Mouse (Mus musculus) hindbrain, embryonic 14.5 days (tissue): ENCODE measurements around the gene BC049715. TPM values are rescaled to one million over a fixed set of nuclear protein-coding genes. Genes with fewer than 3 reads are reported as not detected.
A peak's percentile ranks its signal among the peaks of the same experiment; 100 is the strongest.

Experiments
- ATAC-seq: fragments of 200-750 bp; cut with Nextera tagmentation; 2 replicates; pipeline ENCODE4 v1.8.0; 2017; ENCODE audit warnings: moderate number of reproducible peaks, mild to moderate bottlenecking, moderate TSS enrichment, moderate library complexity; ENCODE audit not compliant: low FRiP score
- DNase-seq: peaks from one replicate; pipeline ENCODE4 v3.0.0-alpha.2; 2015; ENCODE audit warnings: low spot score
- H3K27ac ChIP-seq: fragments of 300-500 bp; sonication (generic); 2 replicates; pipeline ENCODE4 v1.5.1; 2014; ENCODE audit warnings: mild to moderate bottlenecking, moderate library complexity
- H3K27me3 ChIP-seq: fragments of 300-500 bp; sonication (generic); 2 replicates; pipeline ENCODE4 v1.6.1; 2014; ENCODE audit warnings: mild to moderate bottlenecking, low read length, mixed read lengths; ENCODE audit not compliant: control insufficient read depth, insufficient read depth
- H3K36me3 ChIP-seq: fragments of 300-500 bp; sonication (generic); replicated peaks from 2 replicates; pipeline ENCODE4 v1.6.1; 2014; ENCODE audit not compliant: control insufficient read depth, insufficient read depth
- H3K4me1 ChIP-seq: fragments of 300-500 bp; sonication (generic); replicated peaks from 2 replicates; pipeline ENCODE4 v1.6.1; 2014; ENCODE audit warnings: antibody characterized with exemption, low read length, mixed read lengths; ENCODE audit not compliant: control insufficient read depth, insufficient read depth
- H3K4me2 ChIP-seq: fragments of 300-500 bp; sonication (generic); replicated peaks from 2 replicates; pipeline ENCODE4 v1.6.1; 2014; ENCODE audit warnings: mild to moderate bottlenecking, moderate library complexity
- H3K4me3 ChIP-seq: fragments of 300-500 bp; sonication (generic); replicated peaks from 2 replicates; pipeline ENCODE4 v1.5.1; 2014; ENCODE audit warnings: mild to moderate bottlenecking, low read length
- H3K9ac ChIP-seq: fragments of 300-500 bp; sonication (generic); 2 replicates; pipeline ENCODE4 v1.6.1; 2014
- H3K9me3 ChIP-seq: fragments of 300-500 bp; sonication (generic); 2 replicates; pipeline ENCODE4 v1.6.1; 2016; ENCODE audit warnings: low read length; ENCODE audit not compliant: control insufficient read depth
- WGBS: fragments of 180-500 bp; shearing (Covaris S2); extraction: QIAGEN DNeasy Blood & Tissue Kit; methylation state at CpG from one replicate; pipeline ENCODE4 v1.1.7; 2014; 5-methylcytosine and 5-hydroxymethylcytosine counted together
- polyA plus RNA-seq: library from polyadenylated mRNA; unstranded; fragments of >200 nt; fragmentation: Nextera tagmentation; extraction: Ambion mirVana; gene quantifications from 2 replicates; pipeline ENCODE4 v1.2.1, GENCODE M21; 2014

Gene BC049715
- polyA plus RNA-seq, 1 experiment from 2014 or later, result 2.0 TPM

GRCm38 (mm10) chr6:136816826-136817225 is 10.6 kb upstream of the BC049715 start:
- H3K27ac ChIP-seq, result no peak overlapping the region
- ATAC-seq, result no peak
- H3K27me3 ChIP-seq, result no peaks in the 10 kb centered on the region
- peaks cover 98% of the 10 kb centered on the region for H3K36me3 ChIP-seq
- no peak for DNase-seq
- H3K4me3 ChIP-seq, result no peak overlapping the region
- H3K9me3 ChIP-seq, result no peaks in the 10 kb centered on the region
- 93% methylated on average over 21 of the region's 21 CpGs for WGBS
- H3K4me1 ChIP-seq, result no peaks in the 10 kb centered on the region
- H3K4me2 ChIP-seq, result no peak overlapping the region
- no peak overlapping the region for H3K9ac ChIP-seq

- Histone ChIP-seq H3K9ac (no peak overlapping the region), H3K4me1 (no peaks in the 10 kb centered on the region), H3K9me3 (no peaks in the 10 kb centered on the region), H3K36me3 (peaks cover 98% of the 10 kb centered on the region), H3K4me2 (no peak overlapping the region), H3K27ac (no peak overlapping the region), H3K4me3 (no peak overlapping the region), H3K27me3 (no peaks in the 10 kb centered on the region)
- WGBS, result 91% methylated on average over 3 of the region's 3 CpGs
- ATAC-seq (no peak), DNase-seq (no peak)
These were observed 9.9 kb upstream of the BC049715 start for GRCm38 (mm10) chr6:136817549-136817948.

DNA sequence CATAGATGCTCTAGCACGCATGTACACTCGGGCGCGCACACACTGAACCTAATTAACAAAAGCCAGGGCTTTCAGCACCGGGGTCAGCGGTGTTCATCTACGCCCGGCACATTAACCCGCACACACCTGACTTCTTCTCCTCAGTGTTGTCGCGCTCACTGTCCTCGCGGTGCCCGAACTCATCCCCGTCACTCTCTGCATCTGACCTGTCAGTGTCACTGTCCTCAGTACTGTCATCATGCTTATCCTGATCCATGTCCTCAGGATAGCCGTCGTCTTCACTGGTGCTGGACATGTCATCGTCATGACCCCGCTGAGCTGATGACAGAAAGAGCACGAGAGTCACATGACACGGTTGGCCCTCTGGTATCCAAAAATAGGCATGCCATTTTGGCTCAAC is 7.0 kb upstream of the BC049715 start:
- DNase-seq (no peak), ATAC-seq (no peak)
- no peak overlapping the region for H3K9ac ChIP-seq
- H3K4me1 ChIP-seq, result no peaks in the 10 kb centered on the region
- no peaks in the 10 kb centered on the region for H3K9me3 ChIP-seq
- no peak overlapping the region for H3K27ac ChIP-seq
- no peak overlapping the region for H3K4me2 ChIP-seq
- peaks cover 94% of the 10 kb centered on the region for H3K36me3 ChIP-seq
- H3K27me3 ChIP-seq, result no peaks in the 10 kb centered on the region
- 96% methylated on average over 21 of the region's 21 CpGs for WGBS
- no peak overlapping the region for H3K4me3 ChIP-seq

- Histone ChIP-seq H3K9ac (no peak overlapping the region), H3K36me3 (peaks cover 93% of the 10 kb centered on the region), H3K4me2 (no peak overlapping the region), H3K4me3 (no peak overlapping the region), H3K4me1 (no peaks in the 10 kb centered on the region), H3K27ac (no peak overlapping the region), H3K9me3 (no peaks in the 10 kb centered on the region), H3K27me3 (no peaks in the 10 kb centered on the region)
- DNase-seq (no peak), ATAC-seq (no peak)
- 97% methylated on average over 18 of the region's 18 CpGs for WGBS
These were observed 6.3 kb upstream of the BC049715 start for GRCm38 (mm10) chr6:136821086-136821485.

DNA sequence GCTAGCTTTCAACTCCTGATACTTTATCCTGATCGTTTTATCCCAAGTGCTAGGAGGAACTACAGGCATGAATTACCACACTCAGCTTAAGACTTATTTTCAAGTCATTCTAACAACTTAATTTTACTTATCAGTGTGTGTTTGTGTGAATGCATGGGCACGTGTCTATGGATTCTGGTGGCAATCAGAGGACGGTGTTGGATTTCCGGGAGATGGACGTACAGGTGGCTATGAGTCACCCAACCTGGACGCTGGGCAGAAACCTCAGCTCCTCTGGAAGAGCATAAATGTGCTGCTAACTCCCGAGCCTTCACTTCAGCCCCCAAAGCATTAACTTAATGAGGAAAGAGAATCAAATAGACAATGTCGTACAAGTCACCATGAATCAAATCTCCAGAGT is 2.4 kb upstream of the BC049715 start:
- Histone ChIP-seq H3K4me1 (peaks cover 9% of the 10 kb centered on the region), H3K27me3 (no peaks in the 10 kb centered on the region), H3K27ac (no peak overlapping the region), H3K36me3 (peaks cover 55% of the 10 kb centered on the region), H3K4me2 (no peak overlapping the region), H3K4me3 (no peak overlapping the region), H3K9ac (no peak overlapping the region), H3K9me3 (no peaks in the 10 kb centered on the region)
- DNase-seq (no peak), ATAC-seq (no peak)
- WGBS, result 96% methylated on average over 8 of the region's 8 CpGs

DNA sequence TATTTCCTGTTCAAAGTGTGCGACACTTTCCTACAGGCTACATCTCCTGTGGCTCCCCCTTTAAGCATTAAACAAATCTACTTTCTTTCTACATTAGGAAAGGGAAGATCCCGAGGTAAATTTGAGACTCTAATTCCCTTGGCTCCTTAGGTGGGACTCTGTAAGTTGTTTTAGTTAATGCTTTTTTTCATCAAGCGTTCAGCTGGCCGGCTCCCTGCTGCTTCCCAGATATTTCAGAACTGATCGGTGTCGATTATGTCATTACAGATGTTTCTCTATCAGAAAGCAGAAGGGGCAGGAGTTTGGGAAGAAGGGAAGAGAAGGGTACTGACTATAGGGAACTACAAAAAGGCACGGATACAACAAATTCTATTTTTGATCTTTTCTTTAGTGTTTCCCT is 310 bp upstream of the BC049715 start:
- no peak overlapping the region for H3K27ac ChIP-seq
- DNase-seq, result no peak
- H3K9me3 ChIP-seq, result no peaks in the 10 kb centered on the region
- H3K36me3 ChIP-seq, result peaks cover 34% of the 10 kb centered on the region
- H3K4me1 ChIP-seq, result peaks cover 9% of the 10 kb centered on the region
- ATAC-seq, result no peak
- peaks cover 9% of the 10 kb centered on the region; the same call in 1 of the 2 replicates for H3K27me3 ChIP-seq
- H3K4me3 ChIP-seq, result peak overlapping the region; percentile 99
- 24% methylated on average over 7 of the region's 7 CpGs for WGBS
- peak overlapping the region; percentile 88 for H3K4me2 ChIP-seq
- H3K9ac ChIP-seq, result peak overlapping the region; percentile 96

- peaks cover 25% of the 10 kb centered on the region for H3K36me3 ChIP-seq
- under 1% methylated on average over 42 of the region's 45 CpGs for WGBS
- peak within 1 kb of the TSS; percentile 91 for H3K27ac ChIP-seq
- H3K4me2 ChIP-seq, result peak within 1 kb of the TSS; percentile 88
- ATAC-seq (peak; percentile 100), DNase-seq (peak; percentile 97)
- H3K4me3 ChIP-seq, result peak within 1 kb of the TSS; percentile 99
- H3K4me1 ChIP-seq, result peaks cover 9% of the 10 kb centered on the region
- peaks cover 9% of the 10 kb centered on the region; the same call in 1 of the 2 replicates for H3K27me3 ChIP-seq
- no peaks in the 10 kb centered on the region for H3K9me3 ChIP-seq
- peak within 1 kb of the TSS; percentile 96 for H3K9ac ChIP-seq
These were observed 595 bp downstream of the BC049715 start, which contains the start of gene Wbp11 for GRCm38 (mm10) chr6:136827881-136828561. Wbp11 (minus strand) TSS chr6:136828233.

GRCm38 (mm10) chr6:136828681-136829080 is 1.3 kb downstream of the BC049715 start:
- H3K4me1 ChIP-seq, result peaks cover 9% of the 10 kb centered on the region
- H3K9me3 ChIP-seq, result no peaks in the 10 kb centered on the region
- H3K36me3 ChIP-seq, result peaks cover 21% of the 10 kb centered on the region
- H3K27me3 ChIP-seq, result peaks cover 9% of the 10 kb centered on the region; the same call in 1 of the 2 replicates
- H3K4me2 ChIP-seq, result peak overlapping the region; percentile 64
- ATAC-seq (no peak), DNase-seq (no peak)
- WGBS, result 39% methylated on average over 4 of the region's 4 CpGs
- peak overlapping the region; percentile 91 for H3K27ac ChIP-seq
- peak overlapping the region; percentile 63 for H3K9ac ChIP-seq
- H3K4me3 ChIP-seq, result peak overlapping the region; percentile 99

- no peak overlapping the region for H3K27ac ChIP-seq
- 76% methylated on average over 5 of the region's 5 CpGs for WGBS
- no peak overlapping the region for H3K4me2 ChIP-seq
- no peaks in the 10 kb centered on the region for H3K9me3 ChIP-seq
- DNase-seq (no peak), ATAC-seq (no peak)
- peaks cover 6% of the 10 kb centered on the region for H3K4me1 ChIP-seq
- no peak overlapping the region for H3K9ac ChIP-seq
- peaks cover 9% of the 10 kb centered on the region; the same call in 1 of the 2 replicates for H3K27me3 ChIP-seq
- H3K4me3 ChIP-seq, result no peak overlapping the region
- H3K36me3 ChIP-seq, result no peaks in the 10 kb centered on the region
These were observed 4.3 kb downstream of the BC049715 start for GRCm38 (mm10) chr6:136831712-136832111.
